Mouse (Mus musculus) testis, adult 2 months (tissue): ENCODE results near the gene Lamtor1. TPM values are rescaled to one million over a fixed set of nuclear protein-coding genes. Genes with fewer than 3 reads are reported as not detected.
A peak's percentile ranks its signal among the peaks of the same experiment; 100 is the strongest.

ENCODE experiments used
- H3K27ac ChIP-seq: fragments of 200-500 bp; 2 replicates; pipeline ENCODE4 v1.5.1; 2012; ENCODE audit warnings: low read depth, low read length; ENCODE audit not compliant: control insufficient read depth, insufficient read depth
- H3K27me3 ChIP-seq: fragments of 200-500 bp; 2 replicates; pipeline ENCODE4 v1.6.1; 2012; ENCODE audit warnings: mild to moderate bottlenecking, low read length, moderate library complexity; ENCODE audit not compliant: control insufficient read depth, insufficient read depth
- H3K36me3 ChIP-seq: fragments of 200-500 bp; 2 replicates; pipeline ENCODE4 v1.6.1; 2012; ENCODE audit warnings: mild to moderate bottlenecking, low read length; ENCODE audit not compliant: control insufficient read depth, insufficient read depth
- H3K4me1 ChIP-seq: fragments of 200-500 bp; 2 replicates; pipeline ENCODE4 v1.6.1; 2012; ENCODE audit warnings: low read length; ENCODE audit not compliant: control insufficient read depth, insufficient read depth
- H3K4me3 ChIP-seq: fragments of 200-500 bp; 2 replicates; pipeline ENCODE4 v1.5.1; 2012; ENCODE audit warnings: low read depth, mild to moderate bottlenecking, low read length, moderate library complexity, mixed read lengths; ENCODE audit not compliant: control insufficient read depth
- CTCF ChIP-seq: fragments of 200-500 bp; IDR thresholded peaks from 2 replicates; pipeline ENCODE4 v1.5.1; 2012; ENCODE audit warnings: low read depth, mild to moderate bottlenecking, inconsistent platforms, low read length, moderate library complexity; ENCODE audit not compliant: control insufficient read depth, insufficient read depth, insufficient replicate concordance
- POLR2A ChIP-seq: fragments of 200-500 bp; IDR thresholded peaks from 2 replicates; pipeline ENCODE4 v1.6.1; 2012; ENCODE audit warnings: low read depth, mild to moderate bottlenecking, inconsistent platforms, low read length, moderate library complexity; ENCODE audit not compliant: control insufficient read depth
- polyA plus RNA-seq: library from polyadenylated mRNA; depleted of rRNA; stranded (reverse); fragments of >200 nt; gene quantifications from 2 replicates; pipeline ENCODE4 v1.2.3, GENCODE M21; 2012

The Lamtor1 gene
- polyA plus RNA-seq, 1 experiment, result 52.2 TPM

DNA sequence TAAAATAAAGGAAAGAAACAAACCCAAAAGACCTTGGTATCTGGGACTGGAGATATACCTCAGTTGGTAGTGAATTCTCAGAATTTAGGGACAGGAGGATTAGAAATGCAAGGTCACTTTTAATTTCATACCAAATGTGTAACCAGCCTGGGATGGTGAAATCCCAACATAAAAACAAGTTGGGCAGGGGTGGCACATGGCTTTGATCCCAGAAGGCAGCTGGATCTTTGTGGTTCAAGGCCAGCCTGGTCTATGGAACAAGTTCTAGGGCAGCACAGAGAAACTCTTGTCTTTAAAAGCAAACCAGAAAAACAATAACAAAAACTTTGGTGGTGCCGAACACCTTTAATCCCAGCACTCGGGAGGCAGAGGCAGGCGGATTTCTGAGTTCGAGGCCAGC is 38.2 kb upstream of the Lamtor1 start:
- Histone ChIP-seq H3K4me3 (no peak overlapping the region), H3K27me3 (no peaks in the 10 kb centered on the region), H3K4me1 (peaks cover 2% of the 10 kb centered on the region; the same call in 1 of the 2 replicates), H3K27ac (no peak overlapping the region), H3K36me3 (no peaks in the 10 kb centered on the region)
- TF ChIP-seq CTCF (no peak), POLR2A (no peak)

DNA sequence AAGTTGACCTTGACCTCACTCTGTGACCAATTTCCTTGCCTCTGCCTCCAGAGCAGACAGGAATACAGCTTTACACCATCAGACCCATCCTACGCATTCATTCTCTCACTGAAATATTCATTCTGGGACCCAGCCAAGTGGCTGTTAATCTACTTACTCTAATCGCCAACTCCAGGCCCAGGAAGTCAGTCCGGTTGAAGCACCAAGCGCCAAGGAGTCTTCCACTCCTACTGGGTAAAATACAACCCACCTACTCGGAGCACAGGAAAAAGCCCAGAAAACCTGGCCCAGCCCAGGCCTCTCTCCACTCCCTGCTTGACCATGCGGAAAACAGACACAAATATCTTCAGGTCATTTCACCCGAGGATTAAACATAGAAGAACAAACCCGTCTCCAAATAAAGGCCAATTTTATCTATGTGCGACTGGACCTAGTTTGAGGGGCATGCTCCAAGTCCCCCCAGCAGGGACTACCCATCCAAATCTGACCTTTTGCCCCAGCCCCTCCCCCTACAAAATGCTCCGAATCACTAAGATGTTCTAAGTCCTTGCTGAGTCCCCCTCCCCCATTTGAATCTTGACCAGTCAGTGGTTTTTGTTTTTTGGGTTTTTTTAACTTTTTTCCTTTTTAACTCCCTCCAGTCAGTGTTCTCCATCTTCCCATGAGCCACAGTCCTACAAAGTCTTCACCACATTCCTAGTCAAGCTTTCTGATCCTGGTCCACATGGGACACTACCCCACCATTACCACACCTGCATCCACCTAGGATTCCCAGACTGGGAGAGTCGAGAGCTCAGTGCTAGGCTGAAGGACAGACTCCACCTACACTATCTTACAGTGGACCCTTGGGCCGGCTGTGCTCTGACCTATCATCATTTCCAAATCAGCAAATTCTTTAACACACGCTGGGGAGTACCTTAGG is 37.2 kb upstream of the Lamtor1 start:
- Histone ChIP-seq H3K27me3 (no peaks in the 10 kb centered on the region), H3K36me3 (no peaks in the 10 kb centered on the region), H3K4me1 (peaks cover 2% of the 10 kb centered on the region; the same call in 1 of the 2 replicates), H3K27ac (peak overlapping the region; percentile 56; the same call in 1 of the 2 replicates), H3K4me3 (no peak overlapping the region)
- TF ChIP-seq CTCF, result no peak

DNA sequence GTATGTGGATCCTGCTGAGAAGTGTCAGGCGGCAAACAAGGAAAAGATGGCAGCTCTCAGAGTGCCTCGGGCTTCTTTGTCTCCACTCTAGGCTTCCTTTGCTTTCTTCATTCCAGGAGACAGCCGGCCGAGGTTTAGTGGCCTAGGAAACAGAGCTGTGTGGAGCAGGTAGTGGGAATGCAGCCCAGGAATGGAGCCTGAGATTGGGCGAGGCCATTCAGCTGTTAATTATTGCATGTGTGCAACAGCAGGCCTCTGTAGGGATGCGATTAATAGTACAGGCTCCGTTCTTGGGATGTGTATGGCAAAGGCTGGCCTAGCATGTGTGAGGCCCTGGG is 36.6 kb upstream of the Lamtor1 start:
- TF ChIP-seq POLR2A, result no peak
- no peak for TF ChIP-seq CTCF
- H3K27me3 ChIP-seq, result no peaks in the 10 kb centered on the region
- peaks cover 2% of the 10 kb centered on the region; the same call in 1 of the 2 replicates for H3K4me1 ChIP-seq
- H3K36me3 ChIP-seq, result no peaks in the 10 kb centered on the region
- H3K27ac ChIP-seq, result no peak overlapping the region
- no peak overlapping the region for H3K4me3 ChIP-seq

DNA sequence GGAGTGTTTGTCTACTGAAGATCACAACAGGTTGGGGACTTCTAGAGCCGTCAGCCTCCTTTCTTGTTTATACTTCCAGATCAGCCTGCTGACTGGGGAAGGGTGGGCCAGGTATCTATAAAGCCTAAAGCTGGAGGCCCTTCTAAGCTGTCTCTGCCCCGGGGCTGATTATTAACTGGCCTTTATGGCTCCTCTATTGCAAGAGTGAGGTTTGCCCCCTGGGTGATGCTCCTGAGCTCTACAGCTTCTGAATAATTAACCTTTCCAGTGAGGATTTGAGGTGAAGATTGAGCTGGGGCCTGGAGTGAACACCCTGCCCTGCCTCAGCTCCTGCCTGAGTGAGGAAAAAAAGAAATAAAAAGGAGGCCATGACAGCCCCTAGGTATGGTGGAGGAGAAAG is 35.1 kb upstream of the Lamtor1 start, which contains the start of gene Folr1:
Folr1 (minus strand) TSS at position 160 of the 400 bp plus-strand sequence.
- Histone ChIP-seq H3K36me3 (no peaks in the 10 kb centered on the region), H3K27ac (0 out of 2 replicates have a peak within 1 kb of the TSS, but pooled peaks have one; percentile 30), H3K4me3 (no peak within 1 kb of the TSS), H3K4me1 (peaks cover 2% of the 10 kb centered on the region; the same call in 1 of the 2 replicates), H3K27me3 (no peaks in the 10 kb centered on the region)
- no peak for TF ChIP-seq POLR2A
- no peak for TF ChIP-seq CTCF

DNA sequence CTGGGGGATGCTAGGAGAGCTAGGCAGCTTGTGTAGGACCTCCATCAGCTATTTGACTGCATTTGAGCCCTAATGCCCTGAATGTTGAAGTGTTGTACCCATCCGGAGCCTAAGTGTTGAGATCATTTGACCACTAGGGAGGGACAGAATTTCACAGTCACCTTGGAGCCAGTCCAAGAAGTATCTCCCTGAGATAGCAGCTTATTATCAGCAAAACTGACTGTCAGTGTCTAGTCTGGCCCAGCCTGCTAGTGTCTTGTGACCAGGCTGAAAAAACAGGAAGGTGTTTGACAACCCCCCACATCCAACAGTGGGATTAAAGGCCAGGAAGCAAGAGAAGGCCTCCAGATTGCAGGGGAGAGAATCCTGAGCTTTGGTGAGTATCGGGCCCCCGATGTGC is 34.4 kb upstream of the Lamtor1 start:
- no peak for TF ChIP-seq CTCF
- no peak for TF ChIP-seq POLR2A
- Histone ChIP-seq H3K4me1 (peaks cover 2% of the 10 kb centered on the region; the same call in 1 of the 2 replicates), H3K36me3 (no peaks in the 10 kb centered on the region), H3K4me3 (no peak overlapping the region), H3K27ac (0 out of 2 replicates have a peak overlapping the region, but pooled peaks have one; percentile 30), H3K27me3 (no peaks in the 10 kb centered on the region)

DNA sequence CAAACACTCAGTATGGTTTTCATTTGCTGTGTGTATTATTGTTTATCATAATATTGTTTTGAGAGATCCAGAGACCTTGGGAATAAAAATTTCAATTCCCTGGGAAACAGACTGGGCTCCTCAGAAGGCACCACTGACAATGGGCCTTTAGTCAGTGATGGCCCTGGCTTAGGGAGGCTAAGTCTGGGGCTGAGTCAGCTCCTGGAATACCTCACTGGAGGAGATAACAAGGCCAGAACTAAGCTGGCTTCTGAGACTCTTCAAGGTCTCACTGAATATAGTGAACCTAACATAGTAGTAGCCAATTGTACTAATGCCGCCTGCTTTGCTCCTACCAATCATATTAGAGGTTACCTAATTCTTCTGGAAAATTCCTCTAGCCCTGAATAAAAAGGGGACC is 29.7 kb upstream of the Lamtor1 start:
- Histone ChIP-seq H3K27me3 (no peaks in the 10 kb centered on the region), H3K36me3 (no peaks in the 10 kb centered on the region), H3K4me3 (no peak overlapping the region), H3K27ac (no peak overlapping the region), H3K4me1 (no peaks in the 10 kb centered on the region)
- TF ChIP-seq POLR2A, result no peak
- no peak for TF ChIP-seq CTCF

DNA sequence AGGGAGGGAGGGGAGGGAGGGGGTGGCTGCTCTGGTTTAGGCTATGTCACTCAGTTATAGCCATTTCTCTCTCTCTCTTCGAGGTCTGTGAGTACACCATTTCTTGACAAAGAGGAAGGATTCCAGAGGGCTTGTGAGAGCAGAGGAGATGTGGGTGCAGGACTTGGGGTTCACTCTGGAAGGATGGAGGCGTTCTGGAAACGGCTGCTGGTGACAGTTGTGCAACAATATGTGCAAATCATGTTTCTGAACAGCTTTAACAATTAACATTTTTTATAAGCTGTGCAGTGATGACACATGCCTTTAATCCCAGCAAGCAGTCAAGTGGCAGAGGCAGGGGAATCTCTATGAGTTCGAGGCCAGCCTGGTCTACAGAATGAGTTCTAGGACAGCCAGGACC is 24.8 kb upstream of the Lamtor1 start:
- TF ChIP-seq CTCF (no peak), POLR2A (no peak)
- Histone ChIP-seq H3K36me3 (no peaks in the 10 kb centered on the region), H3K27ac (no peak overlapping the region), H3K4me1 (no peaks in the 10 kb centered on the region), H3K4me3 (no peak overlapping the region), H3K27me3 (no peaks in the 10 kb centered on the region)

DNA sequence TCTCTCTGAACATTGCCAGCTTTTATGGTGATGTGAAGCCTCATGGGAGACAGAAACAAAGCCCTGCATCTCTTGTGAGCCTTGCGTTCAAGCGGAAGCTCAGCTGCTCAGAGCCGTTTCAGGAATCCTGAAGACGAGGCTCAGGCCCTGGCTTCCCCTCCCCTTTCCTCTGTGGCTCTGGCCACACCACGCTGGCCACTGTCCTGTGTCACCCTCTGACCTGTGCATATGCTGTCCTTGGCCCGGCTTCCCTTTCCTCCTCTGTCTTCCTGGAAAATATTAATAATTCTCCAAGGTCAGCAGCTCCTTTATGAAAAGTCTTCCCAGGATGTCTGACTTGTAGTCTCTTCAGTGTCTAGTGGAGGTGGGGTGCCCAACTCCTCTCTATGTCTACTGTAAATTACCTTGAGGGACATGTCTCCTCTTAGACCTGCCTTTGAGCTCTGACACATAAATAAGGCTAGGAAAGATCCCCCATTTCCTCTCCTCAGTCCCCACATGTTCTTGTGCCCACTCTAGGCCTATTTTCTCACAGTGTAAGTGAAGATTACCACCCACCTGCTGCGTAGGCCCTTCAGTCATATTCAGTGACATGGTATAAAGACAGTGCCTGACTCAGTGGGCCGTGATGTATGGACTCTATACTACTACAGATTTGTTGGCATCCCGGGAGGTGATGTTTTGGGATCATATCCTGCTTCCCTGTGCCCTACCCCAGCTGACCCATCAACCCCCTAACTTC is 23.1 kb upstream of the Lamtor1 start:
- no peaks in the 10 kb centered on the region for H3K36me3 ChIP-seq
- no peak overlapping the region for H3K27ac ChIP-seq
- H3K4me1 ChIP-seq, result no peaks in the 10 kb centered on the region
- H3K27me3 ChIP-seq, result no peaks in the 10 kb centered on the region
- no peak overlapping the region for H3K4me3 ChIP-seq
- TF ChIP-seq POLR2A (no peak), CTCF (no peak)
